Mouse (Mus musculus): ENCODE measurements at regions not wholly inside any gene's neighbourhood (a gene's known extent, or its start where the extent isn't known, plus 50 kb on each side); places are given as distances from the start of the nearest gene placed in this dataset.

- no peak for TF ChIP-seq CTCF (IDR thresholded peaks at IDR 0.05)
- TF ChIP-seq EP300 (IDR thresholded peaks at IDR 0.05): no peak
Measured at GRCm38 (mm10) chr2:48138051-48138611, 675.8 kb upstream of the Acvr2a start.

All from lung, postnatal 0 days (tissue).